Mouse (Mus musculus) layer of hippocampus, adult 18-20 months (tissue): ENCODE measurements around the gene Cd72. TPM values are rescaled to one million over a fixed set of nuclear protein-coding genes. Genes with fewer than 3 reads are reported as not detected.

Source experiments
- DNase-seq, 2 experiments: peaks; one replicate each; pipeline ENCODE4 v3.0.0; 2022; ENCODE audit warnings: low spot score in 2 of 2
- total RNA-seq, 2 experiments: library from RNA; stranded (reverse); gene quantifications; 2 replicates each; pipeline ENCODE4 v1.2.3; 2021

Gene Cd72
- total RNA-seq, 2 experiments from 2014 or later = not detected

- peak in 1 of 2 experiments; percentile 34 for DNase-seq
These were observed 24.7 kb upstream of the Cd72 start for GRCm38 (mm10) chr4:43478906-43479832.

GRCm38 (mm10) chr4:43478534-43478858, 24.1 kb upstream of the Cd72 start:
- no peak for DNase-seq

DNA sequence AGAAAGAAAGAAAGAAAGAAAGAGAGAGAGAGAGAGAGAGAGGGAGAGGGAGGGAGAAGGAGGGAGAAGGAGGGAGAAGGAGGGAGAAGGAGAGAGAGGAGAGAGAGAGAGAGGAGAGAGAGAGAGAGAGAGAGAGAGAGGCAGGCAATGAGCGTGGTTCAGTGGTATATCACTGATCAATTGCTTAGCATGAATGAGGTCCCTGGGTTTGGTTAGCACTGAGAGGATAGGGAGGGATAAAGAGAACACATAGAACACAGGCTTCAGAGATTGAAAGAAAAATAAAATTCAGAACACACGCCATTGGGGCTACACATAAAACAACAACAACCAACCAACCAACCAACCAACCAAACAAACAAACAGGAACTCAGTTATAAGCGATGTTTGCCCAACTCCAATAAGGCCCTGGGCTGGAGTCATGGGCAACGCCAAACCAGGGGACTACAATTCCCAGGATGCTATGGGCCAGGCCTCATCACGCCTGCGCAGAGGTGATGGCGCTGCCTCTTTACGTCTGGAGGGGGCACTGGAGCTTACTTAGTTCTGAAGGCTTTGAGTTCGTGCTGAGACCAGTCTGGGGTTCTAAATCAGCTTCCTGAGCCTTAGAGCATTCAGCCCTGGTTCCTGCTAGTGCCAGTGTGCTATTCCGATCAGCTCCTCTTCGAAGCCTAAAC, 23.6 kb upstream of the Cd72 start:
- peak; percentile 74 to 90 for DNase-seq

GRCm38 (mm10) chr4:43476604-43477003, 22.2 kb upstream of the Cd72 start:
- no peak for DNase-seq

DNA sequence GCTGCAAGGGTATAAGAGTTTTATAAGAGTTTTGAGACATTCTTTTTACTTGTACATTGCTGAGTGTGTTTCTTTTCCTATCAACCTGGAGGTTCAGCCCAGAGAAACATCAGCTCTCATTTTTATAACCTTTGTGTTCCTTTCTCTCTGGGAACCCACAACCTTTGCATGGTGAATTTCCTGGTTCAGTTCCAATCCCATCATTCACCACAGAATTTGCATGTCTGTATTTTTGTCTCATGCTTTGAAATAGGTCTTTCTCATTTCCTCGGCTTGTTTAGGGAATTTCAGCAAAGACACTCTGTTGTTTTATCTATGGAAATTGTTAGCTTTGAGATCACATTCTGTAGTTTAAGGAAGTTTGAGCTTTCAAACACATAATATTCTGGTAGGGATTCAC, 19.2 kb upstream of the Cd72 start:
- DNase-seq = no peak

DNA sequence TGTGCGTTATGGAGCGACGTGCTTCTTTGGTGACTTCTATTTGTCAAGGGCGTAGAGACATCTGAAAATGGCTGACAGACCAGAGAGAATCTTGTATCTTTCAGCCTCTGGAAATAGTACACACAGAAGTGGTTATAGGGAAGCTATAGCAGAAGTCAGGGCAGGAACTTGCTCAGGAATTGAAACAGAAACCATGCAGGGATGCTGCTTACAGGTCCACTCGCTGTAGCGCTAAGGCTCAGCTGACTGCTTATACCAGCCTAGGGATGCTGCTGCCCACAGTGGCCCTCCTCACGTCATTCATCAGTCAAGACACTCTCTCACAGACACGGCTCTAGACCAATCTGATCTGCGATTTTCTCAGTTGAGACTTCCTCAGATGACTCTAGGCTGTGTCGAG, 15.9 kb upstream of the Cd72 start:
- DNase-seq = no peak

DNA sequence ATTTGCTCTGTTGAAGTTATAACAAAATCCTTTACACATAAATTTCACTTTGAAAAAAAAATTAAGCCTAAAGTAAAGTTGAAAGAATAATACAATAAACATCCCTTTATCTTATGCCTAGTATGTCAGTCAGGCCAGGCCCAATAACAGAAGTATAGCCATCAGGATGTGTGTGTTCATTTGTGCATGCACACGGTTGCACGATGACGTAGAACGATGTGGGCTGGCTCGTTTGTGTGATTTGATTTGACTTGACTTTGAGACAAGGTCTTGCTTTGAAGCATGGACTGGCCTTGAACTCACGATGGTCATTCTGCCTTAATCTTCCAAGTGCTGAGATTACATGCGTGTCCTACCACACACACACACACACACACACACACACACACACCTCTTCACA, 12.4 kb upstream of the Cd72 start:
- DNase-seq = no peak

GRCm38 (mm10) chr4:43465935-43466334, 11.5 kb upstream of the Cd72 start:
- DNase-seq = no peak

- no peak for DNase-seq
These were observed 8.7 kb upstream of the Cd72 start for GRCm38 (mm10) chr4:43463102-43463501.

DNA sequence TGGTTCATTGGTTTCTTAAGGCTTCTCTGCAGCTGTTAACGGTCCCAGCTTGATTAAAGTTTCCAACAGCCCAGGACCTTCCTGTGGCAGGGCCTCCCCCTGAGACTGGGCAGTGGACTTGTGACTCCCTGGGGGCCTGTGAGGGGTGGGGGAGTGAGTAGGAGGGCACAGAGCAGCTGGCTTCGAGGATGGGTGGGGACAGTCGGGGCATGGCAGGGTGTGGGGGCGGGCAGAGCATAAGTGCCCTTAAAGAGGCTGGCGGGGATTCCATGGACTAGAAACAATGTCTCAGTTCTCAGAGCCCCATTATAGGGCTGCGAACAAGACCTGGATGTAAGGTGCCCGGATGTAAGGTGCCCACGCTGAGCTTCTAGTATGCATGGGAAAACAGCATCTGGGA, 2.7 kb upstream of the Cd72 start:
- no peak for DNase-seq

DNA sequence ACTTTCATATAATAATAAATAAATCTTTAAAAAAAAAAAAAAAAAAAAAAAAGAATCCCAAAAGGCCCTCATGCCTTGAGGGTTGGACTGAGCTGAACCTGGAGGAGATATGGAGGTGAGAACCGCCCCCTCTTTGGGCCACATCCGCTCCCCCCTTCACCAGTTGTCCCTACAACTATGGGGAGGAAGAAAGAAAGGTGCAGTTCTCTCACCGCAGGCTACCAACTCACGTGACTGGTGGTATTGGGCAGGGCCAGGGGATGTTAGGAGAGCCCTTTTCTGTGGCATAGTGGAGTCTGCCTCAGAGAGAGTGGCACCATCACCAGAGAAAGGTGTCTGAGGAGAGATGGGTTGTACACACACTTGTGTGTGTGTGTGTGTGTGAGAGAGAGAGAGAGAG, 2.0 kb upstream of the Cd72 start:
- no peak for DNase-seq

DNA sequence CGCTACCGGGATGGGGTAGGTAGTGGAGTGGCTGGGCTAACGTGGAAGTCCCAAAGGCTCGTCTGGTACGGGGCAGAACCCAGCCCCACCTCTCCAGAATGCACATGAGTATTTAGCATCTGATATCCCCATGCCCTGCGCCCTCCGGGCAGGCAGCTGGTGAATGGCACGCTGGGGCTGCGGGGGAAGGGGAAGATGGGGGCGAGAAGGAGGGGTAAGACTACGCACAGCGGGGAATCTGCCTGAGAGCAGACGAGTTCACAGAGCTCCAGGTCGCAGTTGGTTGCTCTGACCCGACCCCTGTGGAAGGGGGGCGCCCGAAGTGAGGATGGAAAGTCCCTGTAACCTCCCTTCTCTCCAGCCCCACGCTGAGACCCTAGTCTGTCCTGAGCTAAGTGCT, 1.0 kb downstream of the Cd72 start:
- no peak for DNase-seq

DNA sequence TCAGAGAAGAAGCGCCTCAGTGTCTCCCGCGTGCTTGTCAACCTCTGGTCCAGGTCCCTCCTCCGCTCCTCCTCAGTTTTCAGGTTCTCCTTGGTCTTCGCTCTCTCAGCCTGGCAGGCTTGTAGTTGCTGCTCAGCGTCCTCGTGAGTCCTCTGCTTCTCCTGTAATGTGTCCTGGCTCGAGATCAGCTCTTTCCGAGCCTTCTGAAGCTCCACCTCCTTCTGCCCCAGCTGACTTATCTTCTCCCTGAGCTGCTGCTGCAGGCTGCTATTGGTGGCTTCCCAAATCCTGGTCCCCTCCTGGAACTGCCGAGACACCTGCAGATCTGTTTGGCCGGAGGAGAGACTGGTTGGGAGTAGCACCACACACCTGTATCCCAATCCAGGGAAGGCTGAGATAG, 2.1 kb downstream of the Cd72 start:
- no peak for DNase-seq

DNA sequence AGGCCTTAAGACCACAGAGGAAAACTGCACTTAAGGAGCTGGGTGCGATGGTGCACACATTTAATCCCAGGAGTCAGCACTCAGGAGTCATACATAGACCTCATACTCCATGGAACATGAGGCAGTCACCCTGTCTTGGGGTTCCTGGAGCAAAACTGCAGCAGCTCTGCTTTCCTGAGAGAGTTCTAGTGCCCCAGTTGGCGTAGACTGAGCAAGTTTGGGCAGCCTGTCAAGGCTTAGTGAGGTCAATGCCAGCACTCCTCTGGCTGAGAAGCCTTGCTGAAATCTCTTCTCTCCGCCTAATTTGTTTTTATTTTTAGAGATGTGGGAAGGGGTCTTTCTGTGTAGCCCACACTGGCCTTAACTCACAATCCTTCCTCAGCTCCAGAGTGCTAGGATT, 5.9 kb downstream of the Cd72 start:
- no peak for DNase-seq

DNA sequence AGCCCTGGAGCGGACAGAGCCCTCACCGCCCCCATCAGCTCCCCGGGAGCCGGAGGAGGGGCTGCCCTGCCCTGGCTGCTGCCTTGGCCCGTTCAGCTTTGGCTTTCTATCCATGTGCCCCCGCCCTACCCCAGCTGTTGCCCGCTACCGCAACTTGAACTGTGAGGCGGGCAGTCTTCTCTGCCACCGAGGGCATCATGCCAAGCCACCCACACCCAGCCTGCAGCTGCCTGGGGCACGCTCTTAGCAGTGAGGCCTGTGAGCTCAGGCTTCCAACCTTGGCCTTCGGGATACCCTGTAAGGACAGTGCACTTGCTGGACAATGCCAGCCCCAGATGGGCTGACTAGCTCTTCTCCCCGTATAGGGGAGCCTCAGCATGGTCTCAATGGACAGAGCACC, 7.2 kb downstream of the Cd72 start:
- no peak for DNase-seq

DNA sequence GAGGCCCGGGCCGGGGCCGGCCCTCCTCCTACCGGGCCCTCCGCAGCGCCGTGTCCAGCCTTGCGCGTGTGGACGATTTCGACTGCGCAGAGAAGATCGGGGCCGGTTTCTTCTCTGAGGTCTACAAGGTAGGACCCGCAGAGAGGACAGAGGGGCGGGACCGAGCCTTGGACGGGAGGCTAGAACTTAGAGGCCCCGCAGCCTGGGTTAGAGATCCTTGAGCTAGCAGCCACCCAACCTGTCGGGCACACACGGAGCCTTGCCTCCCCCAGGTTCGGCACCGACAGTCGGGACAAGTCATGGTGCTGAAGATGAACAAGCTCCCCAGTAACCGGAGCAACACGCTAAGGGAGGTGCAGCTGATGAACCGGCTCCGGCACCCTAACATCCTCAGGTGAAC, 10.9 kb downstream of the Cd72 start:
- DNase-seq = no peak

DNA sequence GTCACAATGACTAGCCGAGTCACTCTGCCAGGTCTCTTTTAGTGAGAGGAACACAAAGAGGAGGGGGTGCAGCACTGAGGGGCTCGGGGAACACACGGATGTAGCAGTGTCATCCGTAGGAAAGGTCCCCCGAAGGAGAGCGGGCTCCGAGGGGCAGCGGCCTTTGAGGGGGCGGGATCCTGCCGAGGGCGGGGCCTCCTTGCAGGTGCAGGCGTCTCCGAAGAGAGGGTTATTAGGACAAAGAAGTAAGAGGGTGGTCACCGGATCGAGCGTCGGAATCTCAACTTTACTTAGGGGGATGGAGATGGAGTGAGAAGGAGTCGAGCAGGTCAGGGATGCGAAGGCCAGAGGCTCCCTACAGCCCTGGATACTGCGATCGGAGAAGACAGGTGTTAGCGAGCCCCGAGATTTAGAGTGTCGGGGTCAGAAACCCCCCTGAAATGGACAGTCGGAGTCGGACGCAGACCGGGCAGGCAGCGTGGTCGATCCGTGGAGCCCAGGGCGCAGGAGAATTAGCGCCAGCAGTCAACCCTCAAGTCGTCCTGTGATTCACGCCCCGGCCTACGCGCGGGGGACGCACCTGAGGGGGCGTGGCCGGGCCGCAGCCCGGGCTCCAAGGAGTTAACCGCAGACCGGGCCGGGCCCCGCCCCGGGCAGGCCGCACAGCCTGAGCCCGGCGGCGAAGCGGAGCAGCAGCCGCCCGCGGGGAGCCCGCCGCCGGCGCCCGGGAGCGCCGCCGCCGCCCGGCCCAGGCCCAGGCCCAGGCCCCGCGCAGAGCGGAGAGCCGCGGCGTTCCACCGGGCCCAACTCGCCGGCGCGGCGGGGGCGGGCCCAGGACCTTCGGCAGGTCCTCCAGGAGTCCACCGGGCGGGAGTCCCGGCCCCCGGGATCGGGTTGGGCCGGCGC, 11.7 kb downstream of the Cd72 start:
- DNase-seq = peak; percentile 58 to 70

DNA sequence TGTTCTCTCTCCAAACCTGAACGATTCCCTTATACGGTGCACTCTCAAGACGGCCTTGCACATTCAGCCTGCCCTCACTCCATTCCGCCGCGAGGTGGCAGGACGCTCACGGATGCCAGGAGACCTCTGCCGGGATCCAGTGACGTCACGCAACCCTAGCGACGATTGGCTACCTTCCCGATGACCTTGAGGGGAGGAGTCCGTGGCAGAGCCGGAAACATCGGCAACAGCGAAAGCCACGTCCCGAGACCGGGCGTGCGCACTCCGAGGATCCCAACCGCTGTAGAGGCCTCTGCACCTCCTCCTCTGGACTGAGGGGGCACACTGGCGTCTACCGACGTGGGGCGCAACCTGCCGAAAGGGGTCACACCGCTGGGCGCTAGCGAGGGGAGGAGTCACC, 12.4 kb downstream of the Cd72 start:
- peak; percentile 99 to 100 for DNase-seq

- DNase-seq = no peak
These were observed 12.8 kb downstream of the Cd72 start, which contains the start of gene Tesk1 for GRCm38 (mm10) chr4:43441639-43442038. Gene Tesk1 (plus strand): TSS chr4:43441939.

DNA sequence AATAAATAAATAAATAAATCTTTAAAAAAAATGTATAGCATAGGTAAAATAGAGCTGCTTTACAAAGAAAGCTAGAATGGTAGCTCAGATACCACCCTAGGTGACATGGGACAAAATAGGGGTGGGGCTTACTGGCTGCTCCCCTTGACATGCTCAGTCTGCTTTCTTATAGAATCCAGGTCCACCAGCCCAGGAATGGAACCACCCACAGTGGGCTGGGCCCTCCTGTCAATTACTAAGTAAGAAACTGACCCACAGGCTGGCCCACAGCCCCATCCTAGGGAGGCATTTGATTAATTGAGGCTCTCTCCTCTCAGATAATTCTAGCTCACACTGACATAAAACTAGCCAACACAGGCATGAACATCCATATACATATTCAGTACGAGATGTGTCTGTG, 21.6 kb downstream of the Cd72 start:
- DNase-seq = no peak

- peak; percentile 55 to 90 for DNase-seq
These were observed 22.7 kb downstream of the Cd72 start for GRCm38 (mm10) chr4:43431690-43432089.

- DNase-seq = no peak
These were observed 25.5 kb downstream of the Cd72 start, which contains the start of gene Fam166b for GRCm38 (mm10) chr4:43428946-43429345. Gene Fam166b (minus strand): TSS chr4:43429134.
